Mouse (Mus musculus) left cerebral cortex, postnatal 4 days (tissue): ENCODE data around the gene Nek4. TPM values are rescaled to one million over a fixed set of nuclear protein-coding genes. Genes with fewer than 3 reads are reported as not detected.
A peak's percentile ranks its signal among the peaks of the same experiment; 100 is the strongest.

ENCODE experiments used
- DNase-seq: peaks from one replicate; pipeline ENCODE4 v3.0.0-alpha.2; 2022
- intact Hi-C: fragments of 180-260 bp; cut with DNase I; formaldehyde crosslinking; loops from one replicate; pipeline ENCODE4 v1.15.1; 2025
- total RNA-seq, 2 experiments: library from RNA; stranded (reverse); gene quantifications; 2 replicates each; pipeline ENCODE4 v1.2.3; 2021

The Nek4 gene
- total RNA-seq, 2 experiments from 2014 or later: 15.7 to 16.5 TPM

DNA sequence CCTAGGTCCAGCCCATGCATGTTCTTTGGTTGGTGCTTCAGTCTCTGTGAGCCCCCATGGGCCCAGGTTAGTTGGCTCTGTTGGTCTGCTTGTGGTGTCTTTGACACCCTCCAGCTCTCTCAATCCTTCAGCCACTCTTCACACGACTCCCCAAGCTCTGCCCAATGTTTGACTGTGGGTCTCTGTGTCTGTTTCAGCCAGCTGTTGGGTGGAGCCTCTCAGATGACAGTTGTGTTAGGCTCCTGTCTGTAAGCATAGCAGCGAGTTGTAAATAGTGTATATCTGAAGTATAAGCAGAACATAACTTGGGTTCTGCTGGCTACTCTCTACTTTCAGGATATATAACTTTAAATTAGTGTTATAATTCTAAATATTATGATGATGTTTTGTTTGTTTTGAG lies 7.3 kb downstream of the Nek4 start:
- DNase-seq: no peak
- intact Hi-C loops: no loop called here

- intact Hi-C loops: no loop called here
- no peak for DNase-seq
Observed at GRCm38 (mm10) chr14:30959031-30959430, 7.9 kb downstream of the Nek4 start.

GRCm38 (mm10) chr14:30960366-30960765 lies 9.2 kb downstream of the Nek4 start:
- no peak for DNase-seq
- intact Hi-C loops: no loop called here

DNA sequence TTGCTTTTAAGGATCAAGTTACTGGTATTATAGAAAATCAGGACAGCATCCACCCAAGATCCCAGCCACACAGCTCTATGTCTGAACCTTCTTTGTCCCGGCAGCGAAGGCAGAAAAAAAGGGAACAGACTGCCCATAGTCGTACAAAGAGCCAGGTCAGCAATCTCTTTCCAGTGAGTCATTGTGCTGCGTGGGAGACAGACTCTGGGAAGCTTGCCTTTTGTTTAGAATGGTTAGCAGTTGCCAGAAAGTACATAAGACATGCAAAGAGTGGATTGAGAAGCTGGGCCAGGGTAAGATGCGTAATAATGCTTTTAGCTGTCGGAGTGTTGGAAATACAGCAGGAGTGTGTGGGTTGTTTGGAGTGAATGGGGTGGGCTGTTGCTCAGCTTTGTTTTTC lies 23.0 kb downstream of the Nek4 start:
- no peak for DNase-seq
- intact Hi-C loops: no loop called here

- no peak for DNase-seq
- intact Hi-C loops: no loop called here
Observed at GRCm38 (mm10) chr14:30976222-30976621, 25.0 kb downstream of the Nek4 start.

DNA sequence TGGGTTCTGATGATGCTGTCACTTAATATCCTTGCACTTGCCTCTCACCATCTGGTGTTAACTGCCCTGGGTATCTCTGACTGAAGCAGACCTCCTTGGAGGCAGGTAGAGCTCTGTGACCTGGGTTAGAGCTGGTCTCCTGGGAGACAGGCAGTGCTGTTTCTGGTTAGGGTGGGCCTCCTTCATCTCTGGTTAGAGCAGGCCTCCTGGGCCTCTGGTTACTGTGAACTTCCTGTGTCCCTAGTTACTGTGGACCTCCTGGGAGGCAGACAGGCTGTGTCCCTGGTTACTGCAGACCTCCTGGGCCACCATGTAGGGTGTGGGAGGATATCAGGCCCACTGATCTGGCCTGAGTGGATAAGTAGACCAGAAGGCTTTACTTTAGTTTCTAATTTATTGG lies 45.2 kb downstream of the Nek4 start:
- DNase-seq: no peak
- intact Hi-C loops: no loop called here

DNA sequence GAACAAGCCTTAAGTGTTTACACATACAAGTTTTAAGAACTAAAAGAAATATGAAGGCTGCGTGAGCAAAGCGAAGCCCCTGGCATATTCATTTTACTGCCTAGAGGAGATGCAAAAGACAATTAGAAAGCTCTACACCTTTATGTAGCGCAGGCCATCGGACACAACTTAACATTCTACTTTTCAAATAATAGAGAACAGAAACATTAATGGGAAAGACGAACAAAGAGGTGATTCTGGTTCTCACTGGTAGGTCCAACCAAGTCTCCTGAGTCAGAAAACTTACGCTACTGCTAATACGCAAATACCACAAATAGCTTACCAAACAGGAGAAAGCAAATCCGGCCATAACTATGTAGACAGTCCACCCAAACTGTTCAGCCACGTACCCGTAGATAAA lies 49.2 kb downstream of the Nek4 start:
- intact Hi-C loops: no loop called here
- no peak for DNase-seq

GRCm38 (mm10) chr14:31000816-31001306 lies 49.7 kb downstream of the Nek4 start:
- intact Hi-C loops: no loop called here
- no peak for DNase-seq

DNA sequence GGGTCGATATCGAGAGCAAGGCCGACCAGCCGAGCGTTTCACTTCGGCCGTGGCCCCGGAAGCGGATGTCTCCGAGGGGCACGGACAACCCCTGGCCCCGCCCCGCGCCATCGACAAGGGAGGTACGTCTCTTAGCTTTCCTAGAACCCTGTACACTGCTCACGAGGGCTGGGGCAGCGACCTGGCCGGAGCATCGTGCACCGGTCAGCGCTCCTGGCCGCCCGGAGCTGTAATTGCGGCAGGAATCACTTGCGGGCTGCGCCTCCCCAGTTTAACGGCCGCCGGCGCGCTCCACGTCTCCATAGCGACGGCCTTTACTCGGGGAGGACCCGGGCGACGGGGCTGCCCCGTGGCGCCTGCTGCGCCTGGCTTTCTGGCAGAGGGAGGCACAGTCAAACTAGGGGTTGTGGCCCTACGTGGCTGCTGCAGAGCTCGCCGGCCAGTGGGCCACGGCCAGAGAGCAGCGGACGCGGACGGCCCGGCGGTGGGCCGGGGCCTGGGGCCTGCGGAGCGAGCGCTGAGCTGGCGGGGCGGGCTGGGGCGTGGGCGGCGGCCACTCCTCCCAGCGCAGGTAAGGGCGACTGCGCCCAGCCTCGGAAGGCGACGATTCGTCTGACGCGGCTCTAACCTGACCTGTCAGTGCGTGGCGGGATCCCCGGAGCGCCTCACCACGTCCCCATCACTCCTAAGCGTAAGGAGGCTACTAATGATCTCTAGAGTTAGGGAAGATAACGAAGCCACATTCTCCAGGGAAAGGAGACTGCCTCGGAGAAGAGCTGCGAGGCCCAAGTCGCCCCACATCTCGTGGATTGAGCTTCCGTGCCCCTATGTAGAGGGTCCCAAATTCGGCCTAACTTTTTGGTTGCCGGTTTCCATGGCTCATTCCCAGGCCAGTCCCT lies 50.4 kb downstream of the Nek4 start, which contains the start of the genes Glt8d1 and Spcs1:
Glt8d1 (plus strand) TSS at position 94 of the 899 bp plus-strand sequence.
Spcs1 (minus strand) TSS at position 366 of the 899 bp plus-strand sequence.
- peak; percentile 84 for DNase-seq
- intact Hi-C loops: no loop called here

DNA sequence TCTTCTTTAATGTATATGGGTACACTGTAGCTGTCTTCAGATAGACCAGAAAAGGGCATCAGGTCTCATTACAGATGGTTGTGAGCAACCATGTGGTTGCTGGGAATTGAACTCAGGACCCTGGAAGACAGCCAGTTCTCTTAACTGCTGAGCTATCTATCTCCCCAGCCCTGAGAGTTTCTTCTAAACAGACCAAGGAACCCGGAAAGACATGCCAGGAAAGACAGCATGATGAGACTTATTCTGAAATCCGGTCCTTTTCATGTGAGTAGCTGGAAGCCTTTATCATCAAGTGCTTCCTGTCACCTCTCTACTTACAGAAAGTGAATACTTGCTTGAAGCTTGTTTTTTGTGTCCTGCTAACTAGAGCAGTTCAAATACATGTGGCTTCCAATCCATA lies 53.4 kb downstream of the Nek4 start:
- no peak for DNase-seq
- intact Hi-C loops: no loop called here

- no peak for DNase-seq
- intact Hi-C loops: no loop called here
Observed at GRCm38 (mm10) chr14:31006779-31007178, 55.6 kb downstream of the Nek4 start.

GRCm38 (mm10) chr14:31011588-31011987 lies 60.4 kb downstream of the Nek4 start:
- intact Hi-C loops: no loop called here
- no peak for DNase-seq

- no peak for DNase-seq
- intact Hi-C loops: no loop called here
Observed at GRCm38 (mm10) chr14:31013928-31014327, 62.8 kb downstream of the Nek4 start.

GRCm38 (mm10) chr14:31016063-31016462 lies 64.9 kb downstream of the Nek4 start:
- intact Hi-C loops: no loop called here
- no peak for DNase-seq

DNA sequence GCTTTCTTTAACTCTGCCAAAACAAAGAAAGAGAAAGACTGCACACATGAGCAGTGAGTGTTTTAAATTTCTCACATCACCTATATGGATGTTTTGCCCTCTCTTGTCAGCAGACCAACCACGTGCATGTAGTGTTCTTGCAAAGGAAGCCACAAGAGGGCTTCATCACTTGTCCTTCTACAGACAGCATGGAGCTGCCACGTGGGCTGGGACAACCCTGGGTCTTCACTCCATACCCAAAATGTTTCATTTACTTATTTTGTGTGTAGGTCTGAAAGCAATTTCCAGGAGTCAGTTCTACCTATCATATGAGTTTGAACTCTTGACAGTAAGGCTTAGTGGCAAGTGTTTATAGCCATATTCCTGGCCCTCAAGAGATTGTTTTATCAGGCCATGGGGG lies 66.7 kb downstream of the Nek4 start:
- no peak for DNase-seq
- intact Hi-C loops: no loop called here

- intact Hi-C loops: no loop called here
- DNase-seq: peak; percentile 98
Observed at GRCm38 (mm10) chr14:31018860-31019291, 67.7 kb downstream of the Nek4 start, which contains the start of the genes Pbrm1 and Gnl3. Gene Pbrm1, plus strand, starts transcription at chr14:31019138. Gene Gnl3, minus strand, starts transcription at chr14:31019152.

- intact Hi-C loops: no loop called here
- DNase-seq: peak; percentile 71
Observed at GRCm38 (mm10) chr14:31019331-31020205, 68.4 kb downstream of the Nek4 start.

- no peak for DNase-seq
- intact Hi-C loops: no loop called here
Observed at GRCm38 (mm10) chr14:31022579-31022978, 71.4 kb downstream of the Nek4 start.

- intact Hi-C loops: no loop called here
Observed at GRCm38 (mm10) chr14:31025785-31026184, 74.6 kb downstream of the Nek4 start.

More at GRCm38 (mm10) chr14:31025785-31026184, 74.6 kb downstream of the Nek4 start:
- DNase-seq: no peak
